Mouse (Mus musculus) MEL (cell line): ENCODE data around the gene Csmd2. TPM values are rescaled to one million over a fixed set of nuclear protein-coding genes. Genes with fewer than 3 reads are reported as not detected.

Experiments
- DNase-seq: peaks from one replicate; pipeline ENCODE4 v3.0.0; 2011; ENCODE audit warnings: low read depth, low spot score
- H3K27ac ChIP-seq: 2 replicates; pipeline ENCODE4 v1.5.1; 2012; ENCODE audit warnings: low read depth, mild to moderate bottlenecking, control low read depth, low read length, moderate library complexity; ENCODE audit not compliant: control insufficient read depth
- H3K27me3 ChIP-seq, 2 experiments: fragments of 150-350 bp in 1 of 2; sonication (generic) in 1 of 2; 2 replicates each; pipeline ENCODE4 v1.6.1; 2012; ENCODE audit warnings: low read length in 2 of 2, mild to moderate bottlenecking in 2 of 2, improper control_type of control experiment in 1 of 2, moderate library complexity in 1 of 2; ENCODE audit not compliant: insufficient read depth in 2 of 2, control insufficient read depth in 1 of 2
- H3K36me3 ChIP-seq, 2 experiments: 2 replicates each; pipeline ENCODE4 v1.6.1; 2012 to 2014; ENCODE audit warnings: low read length in 2 of 2, improper control_type of control experiment in 1 of 2, inconsistent platforms in 1 of 2, mild to moderate bottlenecking in 1 of 2; ENCODE audit not compliant: insufficient read depth in 2 of 2, control insufficient read depth in 1 of 2
- H3K4me1 ChIP-seq, 2 experiments: fragments of 150-350 bp in 1 of 2; sonication (generic) in 1 of 2; 2 replicates each; pipeline ENCODE4 v1.6.1; 2012; ENCODE audit warnings: low read length in 2 of 2, improper control_type of control experiment in 1 of 2, mild to moderate bottlenecking in 1 of 2; ENCODE audit not compliant: insufficient read depth in 2 of 2, control insufficient read depth in 1 of 2
- H3K4me3 ChIP-seq, 2 experiments: fragments of 150-350 bp in 1 of 2; sonication (generic) in 1 of 2; 2 replicates each; pipeline ENCODE4 v1.5.1; 2012; ENCODE audit warnings: low read depth in 2 of 2, low read length in 2 of 2, mild to moderate bottlenecking in 2 of 2, moderate library complexity in 2 of 2, control low read depth in 1 of 2, improper control_type of control experiment in 1 of 2; ENCODE audit not compliant: control insufficient read depth in 1 of 2, insufficient read depth in 1 of 2
- H3K79me2 ChIP-seq: 2 replicates; pipeline ENCODE4 v1.6.1; 2012; ENCODE audit warnings: mild to moderate bottlenecking, low read length, moderate library complexity; ENCODE audit not compliant: control insufficient read depth, poor library complexity, insufficient read depth
- H3K9ac ChIP-seq: 2 replicates; pipeline ENCODE4 v1.6.1; 2012; ENCODE audit warnings: low read depth, mild to moderate bottlenecking, control low read depth, low read length, moderate library complexity; ENCODE audit not compliant: control insufficient read depth, poor library complexity, severe bottlenecking
- H3K9me3 ChIP-seq: fragments of 150-350 bp; sonication (generic); replicated peaks from 2 replicates; pipeline ENCODE4 v1.6.1; 2012; ENCODE audit warnings: mild to moderate bottlenecking, low read length, improper control_type of control experiment, moderate library complexity; ENCODE audit not compliant: insufficient read depth
- CHD1 ChIP-seq: IDR thresholded peaks from 2 replicates; pipeline ENCODE4 v1.6.1; 2012; ENCODE audit warnings: low read depth, mild to moderate bottlenecking, inconsistent platforms, low read length, improper control_type of control experiment
- CHD2 ChIP-seq: IDR thresholded peaks from 2 replicates; pipeline ENCODE4 v1.6.1; 2011; ENCODE audit warnings: low read length, improper control_type of control experiment
- CTCF ChIP-seq, 3 experiments: IDR thresholded peaks in 2 of 3; conservative IDR thresholded peaks in 1 of 3; 2 replicates each; pipeline ENCODE4 v1.5.1; 2011 to 2012; ENCODE audit warnings: low read length in 3 of 3, low read depth in 2 of 3, mild to moderate bottlenecking in 2 of 3, improper control_type of control experiment in 1 of 3, inconsistent platforms in 1 of 3, mixed read lengths in 1 of 3, moderate library complexity in 1 of 3; ENCODE audit not compliant: control insufficient read depth in 1 of 3, insufficient read depth in 1 of 3, poor library complexity in 1 of 3, severe bottlenecking in 1 of 3
- ELF1 ChIP-seq: IDR thresholded peaks from 2 replicates; pipeline ENCODE4 v1.6.1; 2014; ENCODE audit warnings: low read depth, mild to moderate bottlenecking, inconsistent platforms, low read length, improper control_type of control experiment, moderate library complexity
- GABPA ChIP-seq: IDR thresholded peaks from 2 replicates; pipeline ENCODE4 v1.6.1; 2012; ENCODE audit warnings: low read depth, mild to moderate bottlenecking, inconsistent platforms, low read length, improper control_type of control experiment, moderate library complexity
- GATA1 ChIP-seq: IDR thresholded peaks from 2 replicates; pipeline ENCODE4 v1.6.1; 2011; ENCODE audit warnings: low read depth, low read length, improper control_type of control experiment
- MAX ChIP-seq: IDR thresholded peaks from 2 replicates; pipeline ENCODE4 v1.6.1; 2011; ENCODE audit warnings: low read length, improper control_type of control experiment
- MAZ ChIP-seq: IDR thresholded peaks from 2 replicates; pipeline ENCODE4 v1.6.1; 2012; ENCODE audit warnings: low read depth, mild to moderate bottlenecking, inconsistent platforms, low read length, improper control_type of control experiment
- MEF2A ChIP-seq: IDR thresholded peaks from 2 replicates; pipeline ENCODE4 v1.6.1; 2014; ENCODE audit warnings: low read depth, mild to moderate bottlenecking, inconsistent platforms, low read length, improper control_type of control experiment; ENCODE audit not compliant: poor library complexity, insufficient replicate concordance, severe bottlenecking; ENCODE audit errors: extremely low read depth
- MXI1 ChIP-seq: IDR thresholded peaks from 2 replicates; pipeline ENCODE4 v1.6.1; 2011; ENCODE audit warnings: mild to moderate bottlenecking, low read depth, low read length, improper control_type of control experiment
- MYB ChIP-seq: IDR thresholded peaks from 2 replicates; pipeline ENCODE4 v1.6.1; 2011; ENCODE audit warnings: mild to moderate bottlenecking, low read depth, low read length, improper control_type of control experiment
- NELFE ChIP-seq: IDR thresholded peaks from 2 replicates; pipeline ENCODE4 v1.6.1; 2011; ENCODE audit warnings: low read depth, low read length, improper control_type of control experiment
- NRF1 ChIP-seq: IDR thresholded peaks from 2 replicates; pipeline ENCODE4 v1.6.1; 2014; ENCODE audit warnings: low read depth, mild to moderate bottlenecking, inconsistent platforms, low read length, improper control_type of control experiment, moderate library complexity; ENCODE audit not compliant: poor library complexity, insufficient read depth, severe bottlenecking
- POLR2A ChIP-seq, 2 experiments: IDR thresholded peaks; 2 replicates each; pipeline ENCODE4 v1.6.1; 2011 to 2012; ENCODE audit warnings: low read length in 2 of 2, mild to moderate bottlenecking in 2 of 2, control low read depth in 1 of 2, improper control_type of control experiment in 1 of 2, low read depth in 1 of 2, moderate library complexity in 1 of 2; ENCODE audit not compliant: control insufficient read depth in 1 of 2, insufficient read depth in 1 of 2, poor library complexity in 1 of 2
- POLR2AphosphoS2 ChIP-seq: IDR thresholded peaks from 2 replicates; pipeline ENCODE4 v1.6.1; 2011; ENCODE audit warnings: low read length, improper control_type of control experiment
- POLR2AphosphoS5 ChIP-seq: IDR thresholded peaks from 2 replicates; pipeline ENCODE4 v1.6.1; 2012; ENCODE audit warnings: low read depth, borderline replicate concordance, mild to moderate bottlenecking, inconsistent platforms, low read length, moderate library complexity, mixed read lengths
- RAD21 ChIP-seq: IDR thresholded peaks from 2 replicates; pipeline ENCODE4 v1.6.1; 2011; ENCODE audit warnings: mild to moderate bottlenecking, low read depth, low read length, improper control_type of control experiment
- RCOR1 ChIP-seq: IDR thresholded peaks from 2 replicates; pipeline ENCODE4 v1.6.1; 2012; ENCODE audit warnings: low read depth, mild to moderate bottlenecking, inconsistent platforms, low read length, improper control_type of control experiment
- SIN3A ChIP-seq: IDR thresholded peaks from 2 replicates; pipeline ENCODE4 v1.6.1; 2012; ENCODE audit warnings: low read length, improper control_type of control experiment, inconsistent platforms
- TAL1 ChIP-seq: IDR thresholded peaks from 2 replicates; pipeline ENCODE4 v1.6.1; 2012; ENCODE audit warnings: mild to moderate bottlenecking, inconsistent platforms, low read length, moderate library complexity, mixed read lengths
- UBTF ChIP-seq: IDR thresholded peaks from 2 replicates; pipeline ENCODE4 v1.6.1; 2012; ENCODE audit warnings: low read depth, mild to moderate bottlenecking, inconsistent platforms, low read length, improper control_type of control experiment, moderate library complexity, borderline replicate concordance; ENCODE audit not compliant: insufficient read depth
- USF1 ChIP-seq: IDR thresholded peaks from 2 replicates; pipeline ENCODE4 v1.6.1; 2014; ENCODE audit warnings: low read depth, mild to moderate bottlenecking, inconsistent platforms, low read length, improper control_type of control experiment, moderate library complexity
- ZKSCAN1 ChIP-seq: IDR thresholded peaks from 2 replicates; pipeline ENCODE4 v1.6.1; 2012; ENCODE audit warnings: low read depth, mild to moderate bottlenecking, inconsistent platforms, low read length, improper control_type of control experiment, moderate library complexity
- ZNF384 ChIP-seq: IDR thresholded peaks from 2 replicates; pipeline ENCODE4 v1.6.1; 2012; ENCODE audit warnings: low read depth, mild to moderate bottlenecking, inconsistent platforms, low read length, improper control_type of control experiment
- polyA plus RNA-seq, 2 experiments: library from polyadenylated mRNA; stranded (reverse) in 1 of 2; unstranded in 1 of 2; fragments of >175 nt in 1 of 2; fragments of >200 nt in 1 of 2; gene quantifications; 2 replicates each; pipeline versions ENCODE4 v1.2.1 to v1.2.4; 2012; ENCODE audit warnings: low replicate concordance in 2 of 2, low read depth in 1 of 2; ENCODE audit not compliant: insufficient read length in 2 of 2, insufficient read depth in 1 of 2, missing spikeins in 1 of 2
- total RNA-seq: library from RNA; depleted of rRNA; stranded (reverse); fragments of 300-350 nt; gene quantifications from 2 replicates; pipeline ENCODE4 v1.2.3, GENCODE M21; 2012

Gene Csmd2
- total and polyA plus RNA-seq, 3 experiments = not detected

DNA sequence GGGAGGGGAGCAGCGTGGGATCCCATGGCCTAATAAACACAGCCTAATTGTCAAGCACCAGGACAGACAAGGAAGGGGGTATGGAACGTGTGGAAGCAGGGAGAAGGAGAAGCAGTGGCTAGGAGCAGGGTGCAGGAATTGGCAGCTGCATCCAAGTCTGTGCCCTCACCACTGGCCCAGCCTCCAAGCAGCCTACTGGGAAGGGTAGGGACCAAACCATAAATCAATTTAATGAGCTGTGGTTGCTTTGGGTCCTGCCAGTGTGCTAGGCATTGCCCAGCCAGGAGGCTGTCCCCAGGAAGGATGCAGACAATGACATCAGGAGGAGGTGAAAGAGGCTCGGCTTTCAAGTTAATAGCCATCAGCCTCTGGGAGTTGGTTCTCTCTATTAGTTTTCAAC is 100.0 kb downstream of the Csmd2 start:
- Histone ChIP-seq H3K9ac (no peak overlapping the region), H3K27ac (no peak overlapping the region), H3K79me2 (no peaks in the 10 kb centered on the region), H3K9me3 (no peaks in the 10 kb centered on the region), H3K27me3 (no peaks in the 10 kb centered on the region), H3K36me3 (no peaks in the 10 kb centered on the region), H3K4me1 (no peaks in the 10 kb centered on the region), H3K4me3 (no peak overlapping the region)
- no peak for DNase-seq
- TF ChIP-seq MYB (no peak), MAX (no peak), RAD21 (no peak), MAZ (no peak), SIN3A (no peak), NRF1 (no peak), CHD2 (no peak), RCOR1 (no peak), NELFE (no peak), GATA1 (no peak), POLR2A (IDR thresholded peaks at IDR 0.05; ENCODE audit: control insufficient read depth in 1 of 2, insufficient read depth in 1 of 2, low read depth in 1 of 2, low read length in 2 of 2, poor library complexity in 1 of 2) (no peak), ELF1 (no peak), MXI1 (no peak), USF1 (no peak), CTCF (IDR thresholded peaks at IDR 0.05 in 2 of 3, conservative IDR thresholded peaks at IDR 0.05 in 1 of 3; ENCODE audit: control insufficient read depth in 1 of 3, insufficient read depth in 1 of 3, low read depth in 2 of 3, low read length in 3 of 3, poor library complexity in 1 of 3, severe bottlenecking in 1 of 3) (no peak), GABPA (no peak), POLR2AphosphoS5 (no peak), ZKSCAN1 (no peak)

DNA sequence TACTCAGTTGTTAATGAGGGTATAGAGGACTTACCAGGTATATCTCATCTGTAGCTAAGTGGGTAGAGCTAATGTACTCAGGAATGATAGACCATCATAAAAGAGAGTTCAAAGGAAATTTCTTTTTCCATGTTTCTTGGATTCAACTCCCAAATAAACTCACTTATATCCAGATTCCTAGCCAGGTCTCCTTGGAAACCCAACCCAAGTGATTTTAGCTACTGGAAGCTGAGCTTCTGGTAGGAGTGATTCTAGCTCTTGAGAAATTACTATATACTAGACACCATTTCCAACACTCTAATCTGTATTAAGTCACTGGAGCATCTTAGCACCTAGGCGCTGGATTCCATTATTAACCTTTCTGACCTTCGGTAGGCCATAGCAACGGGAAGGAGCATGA is 100.6 kb downstream of the Csmd2 start:
- Histone ChIP-seq H3K9ac (no peak overlapping the region), H3K4me3 (no peak overlapping the region), H3K79me2 (no peaks in the 10 kb centered on the region), H3K4me1 (no peaks in the 10 kb centered on the region), H3K36me3 (no peaks in the 10 kb centered on the region), H3K27me3 (no peaks in the 10 kb centered on the region), H3K27ac (no peak overlapping the region), H3K9me3 (no peaks in the 10 kb centered on the region)
- TF ChIP-seq TAL1 = no peak
- no peak for TF ChIP-seq UBTF
- no peak for TF ChIP-seq POLR2AphosphoS2
- no peak for TF ChIP-seq MEF2A
- no peak for TF ChIP-seq SIN3A
- TF ChIP-seq ZNF384 = no peak
- no peak for TF ChIP-seq ZKSCAN1
- TF ChIP-seq MYB = no peak
- no peak for TF ChIP-seq MAZ
- no peak for TF ChIP-seq CHD1
- TF ChIP-seq MAX = no peak
- DNase-seq = no peak
